Mouse (Mus musculus): ENCODE results near the gene Tex35.

Tex35 gene

GRCm38 (mm10) chr1:157108580-157108979 lies at the start of gene Tex35:
Gene Tex35 (minus strand): TSS chr1:157108680.
- no peak for DNase-seq

- no peak for DNase-seq
Observed at GRCm38 (mm10) chr1:157153781-157154180, 45.3 kb upstream of the Tex35 start.

- no peak for DNase-seq
Observed at GRCm38 (mm10) chr1:157150107-157150506, 41.6 kb upstream of the Tex35 start.

- DNase-seq: no peak
Observed at GRCm38 (mm10) chr1:157144621-157145020, 36.1 kb upstream of the Tex35 start.

- DNase-seq: peak; percentile 22
Observed at GRCm38 (mm10) chr1:157143326-157143932, 34.9 kb upstream of the Tex35 start.

GRCm38 (mm10) chr1:157141014-157141413 lies 32.5 kb upstream of the Tex35 start:
- DNase-seq: no peak

- peak; percentile 14 for DNase-seq
Observed at GRCm38 (mm10) chr1:157137854-157138241, 29.4 kb upstream of the Tex35 start.

- DNase-seq: peak; percentile 26
Observed at GRCm38 (mm10) chr1:157137132-157137853, 28.8 kb upstream of the Tex35 start.

- DNase-seq: no peak
Observed at GRCm38 (mm10) chr1:157128219-157128618, 19.7 kb upstream of the Tex35 start.

GRCm38 (mm10) chr1:157123836-157124235 lies 15.4 kb upstream of the Tex35 start:
- DNase-seq: no peak

- DNase-seq: no peak
Observed at GRCm38 (mm10) chr1:157119168-157119567, 10.7 kb upstream of the Tex35 start.

- DNase-seq: no peak
Observed at GRCm38 (mm10) chr1:157117440-157117839, 9.0 kb upstream of the Tex35 start.

GRCm38 (mm10) chr1:157114492-157114891 lies 6.0 kb upstream of the Tex35 start:
- DNase-seq: no peak

GRCm38 (mm10) chr1:157110287-157110835 lies 1.9 kb upstream of the Tex35 start:
- DNase-seq: no peak

- DNase-seq: peak; percentile 76
Observed at GRCm38 (mm10) chr1:157101122-157101865, 7.2 kb downstream of the Tex35 start.

- DNase-seq: no peak
Observed at GRCm38 (mm10) chr1:157095534-157095933, 12.9 kb downstream of the Tex35 start.

GRCm38 (mm10) chr1:157092622-157093021 lies 15.9 kb downstream of the Tex35 start:
- DNase-seq: no peak

- no peak for DNase-seq
Observed at GRCm38 (mm10) chr1:157092140-157092539, 16.3 kb downstream of the Tex35 start.

- no peak for DNase-seq
Observed at GRCm38 (mm10) chr1:157090835-157091234, 17.6 kb downstream of the Tex35 start.

- peak; percentile 84 for DNase-seq
Observed at GRCm38 (mm10) chr1:157086097-157086994, 22.1 kb downstream of the Tex35 start.

- no peak for DNase-seq
Observed at GRCm38 (mm10) chr1:157082931-157083330, 25.5 kb downstream of the Tex35 start.

GRCm38 (mm10) chr1:157081999-157082398 lies 26.5 kb downstream of the Tex35 start:
- DNase-seq: no peak
